Mouse (Mus musculus): ENCODE data around the gene Naa38. TPM values are rescaled to one million over a fixed set of nuclear protein-coding genes. Genes with fewer than 3 reads are reported as not detected.
A peak's percentile ranks its signal among the peaks of the same experiment; 100 is the strongest.

Gene Naa38
- polyA plus RNA-seq, 1 experiment from 2014 or later = 126 TPM

- no peak; the same call in 1 of the 2 replicates for ATAC-seq (ENCODE audit: insufficient number of reproducible peaks, insufficient read depth, low FRiP score, low TSS enrichment, low read depth)
- no peaks in the 10 kb centered on the region for H3K27me3 ChIP-seq
- peak overlapping the region; percentile 97 for H3K4me2 ChIP-seq
- H3K9me3 ChIP-seq = peaks cover 5% of the 10 kb centered on the region; the same call in 1 of the 2 replicates
- peak overlapping the region; percentile 100 for H3K9ac ChIP-seq (replicated peaks)
- peak overlapping the region; percentile 95 for H3K4me3 ChIP-seq (replicated peaks)
- peak overlapping the region; percentile 100 for H3K27ac ChIP-seq
- peaks cover 32% of the 10 kb centered on the region for H3K36me3 ChIP-seq
- under 1% methylated on average over 22 of the region's 22 CpGs for WGBS
- H3K4me1 ChIP-seq (replicated peaks) = peaks cover 55% of the 10 kb centered on the region
These were observed 27.5 kb upstream of the Naa38 start for GRCm38 (mm10) chr11:69367616-69368355.

GRCm38 (mm10) chr11:69368356-69369214 is 26.7 kb upstream of the Naa38 start:
- ATAC-seq (ENCODE audit: insufficient number of reproducible peaks, insufficient read depth, low FRiP score, low TSS enrichment, low read depth) = no peak

GRCm38 (mm10) chr11:69369215-69369989 is 25.9 kb upstream of the Naa38 start, which contains the start of gene Chd3:
Gene Chd3 (minus strand): TSS chr11:69369406.
- Histone ChIP-seq H3K27me3 (no peaks in the 10 kb centered on the region), H3K9ac (replicated peaks) (peak within 1 kb of the TSS; percentile 100), H3K27ac (peak within 1 kb of the TSS; percentile 100), H3K36me3 (peaks cover 31% of the 10 kb centered on the region), H3K4me1 (replicated peaks) (peaks cover 48% of the 10 kb centered on the region), H3K4me2 (peak within 1 kb of the TSS; percentile 97), H3K4me3 (replicated peaks) (peak within 1 kb of the TSS; percentile 95), H3K9me3 (peaks cover 6% of the 10 kb centered on the region; the same call in 1 of the 2 replicates)
- 5% methylated on average over 9 of the region's 34 CpGs for WGBS
- ATAC-seq (ENCODE audit: insufficient number of reproducible peaks, insufficient read depth, low FRiP score, low TSS enrichment, low read depth) = no peak

More at GRCm38 (mm10) chr11:69368356-69369214, 26.7 kb upstream of the Naa38 start:
- Histone ChIP-seq H3K9ac (replicated peaks) (peak overlapping the region; percentile 100), H3K27ac (peak overlapping the region; percentile 100), H3K4me1 (replicated peaks) (peaks cover 52% of the 10 kb centered on the region), H3K27me3 (no peaks in the 10 kb centered on the region), H3K4me3 (replicated peaks) (peak overlapping the region; percentile 95), H3K4me2 (peak overlapping the region; percentile 97), H3K36me3 (peaks cover 32% of the 10 kb centered on the region), H3K9me3 (peaks cover 6% of the 10 kb centered on the region; the same call in 1 of the 2 replicates)
- WGBS = under 1% methylated on average over 63 of the region's 106 CpGs

GRCm38 (mm10) chr11:69369990-69370816 is 25.1 kb upstream of the Naa38 start:
- Histone ChIP-seq H3K36me3 (peaks cover 33% of the 10 kb centered on the region), H3K4me3 (replicated peaks) (peak overlapping the region; percentile 95), H3K27ac (peak overlapping the region; percentile 100), H3K4me1 (replicated peaks) (peaks cover 40% of the 10 kb centered on the region), H3K9ac (replicated peaks) (peak overlapping the region; percentile 100), H3K9me3 (peaks cover 6% of the 10 kb centered on the region; the same call in 1 of the 2 replicates), H3K4me2 (peak overlapping the region; percentile 97), H3K27me3 (no peaks in the 10 kb centered on the region)
- ATAC-seq (ENCODE audit: insufficient number of reproducible peaks, insufficient read depth, low FRiP score, low TSS enrichment, low read depth) = no peak
- 36% methylated on average over 2 of the region's 2 CpGs for WGBS

- Histone ChIP-seq H3K4me3 (replicated peaks) (0 out of 2 replicates have a peak overlapping the region, but pooled peaks have one; percentile 8), H3K9me3 (peaks cover 6% of the 10 kb centered on the region; the same call in 1 of the 2 replicates), H3K36me3 (peaks cover 37% of the 10 kb centered on the region), H3K27ac (peak overlapping the region; percentile 76), H3K4me2 (peak overlapping the region; percentile 39), H3K4me1 (replicated peaks) (peaks cover 33% of the 10 kb centered on the region), H3K9ac (replicated peaks) (no peak overlapping the region), H3K27me3 (no peaks in the 10 kb centered on the region)
- 25% methylated on average over 9 of the region's 9 CpGs for WGBS
- no peak for ATAC-seq (ENCODE audit: insufficient number of reproducible peaks, insufficient read depth, low FRiP score, low TSS enrichment, low read depth)
These were observed 24.5 kb upstream of the Naa38 start for GRCm38 (mm10) chr11:69370817-69371215.

GRCm38 (mm10) chr11:69371601-69372000 is 23.7 kb upstream of the Naa38 start:
- Histone ChIP-seq H3K27me3 (no peaks in the 10 kb centered on the region), H3K36me3 (peaks cover 43% of the 10 kb centered on the region), H3K9ac (replicated peaks) (peak overlapping the region; percentile 40), H3K4me1 (replicated peaks) (peaks cover 29% of the 10 kb centered on the region), H3K27ac (peak overlapping the region; percentile 76; the same call in 1 of the 2 replicates), H3K4me2 (peak overlapping the region; percentile 39), H3K9me3 (peaks cover 6% of the 10 kb centered on the region; the same call in 1 of the 2 replicates), H3K4me3 (replicated peaks) (peak overlapping the region; percentile 6; the same call in 1 of the 2 replicates)
- no peak for ATAC-seq (ENCODE audit: insufficient number of reproducible peaks, insufficient read depth, low FRiP score, low TSS enrichment, low read depth)
- 48% methylated on average over 12 of the region's 12 CpGs for WGBS

- peaks cover 29% of the 10 kb centered on the region for H3K4me1 ChIP-seq (replicated peaks)
- peak overlapping the region; percentile 40 for H3K9ac ChIP-seq (replicated peaks)
- H3K4me3 ChIP-seq (replicated peaks) = 0 out of 2 replicates have a peak overlapping the region, but pooled peaks have one; percentile 6
- H3K27me3 ChIP-seq = no peaks in the 10 kb centered on the region
- no peak for ATAC-seq (ENCODE audit: insufficient number of reproducible peaks, insufficient read depth, low FRiP score, low TSS enrichment, low read depth)
- peaks cover 6% of the 10 kb centered on the region; the same call in 1 of the 2 replicates for H3K9me3 ChIP-seq
- peaks cover 49% of the 10 kb centered on the region for H3K36me3 ChIP-seq
- whole genome bisulfite sequencing = 63% methylated on average over 12 of the region's 12 CpGs
- peak overlapping the region; percentile 39; the same call in 1 of the 2 replicates for H3K4me2 ChIP-seq
- peak overlapping the region; percentile 41; the same call in 1 of the 2 replicates for H3K27ac ChIP-seq
These were observed 23.1 kb upstream of the Naa38 start for GRCm38 (mm10) chr11:69372056-69372779.

GRCm38 (mm10) chr11:69372780-69373170 is 22.5 kb upstream of the Naa38 start:
- WGBS = 64% methylated on average over 3 of the region's 3 CpGs

GRCm38 (mm10) chr11:69373223-69373965 is 21.9 kb upstream of the Naa38 start:
- no peak overlapping the region for H3K9ac ChIP-seq (replicated peaks)
- peaks cover 6% of the 10 kb centered on the region; the same call in 1 of the 2 replicates for H3K9me3 ChIP-seq
- H3K4me2 ChIP-seq = no peak overlapping the region
- H3K27ac ChIP-seq = no peak overlapping the region
- peaks cover 23% of the 10 kb centered on the region for H3K4me1 ChIP-seq (replicated peaks)
- H3K27me3 ChIP-seq = no peaks in the 10 kb centered on the region
- 90% methylated on average over 16 of the region's 16 CpGs for WGBS
- no peak overlapping the region for H3K4me3 ChIP-seq (replicated peaks)
- H3K36me3 ChIP-seq = peaks cover 60% of the 10 kb centered on the region
- no peak for ATAC-seq (ENCODE audit: insufficient number of reproducible peaks, insufficient read depth, low FRiP score, low TSS enrichment, low read depth)

More at GRCm38 (mm10) chr11:69372780-69373170, 22.5 kb upstream of the Naa38 start:
- no peak overlapping the region for H3K9ac ChIP-seq (replicated peaks)
- H3K4me3 ChIP-seq (replicated peaks) = no peak overlapping the region
- H3K4me2 ChIP-seq = no peak overlapping the region
- ATAC-seq (ENCODE audit: insufficient number of reproducible peaks, insufficient read depth, low FRiP score, low TSS enrichment, low read depth) = no peak
- peaks cover 6% of the 10 kb centered on the region; the same call in 1 of the 2 replicates for H3K9me3 ChIP-seq
- peaks cover 55% of the 10 kb centered on the region for H3K36me3 ChIP-seq
- H3K27ac ChIP-seq = peak overlapping the region; percentile 41; the same call in 1 of the 2 replicates
- no peaks in the 10 kb centered on the region for H3K27me3 ChIP-seq
- H3K4me1 ChIP-seq (replicated peaks) = peaks cover 27% of the 10 kb centered on the region

All from limb, embryonic 12.5 days (tissue).